Mouse (Mus musculus): ENCODE data around the gene Lrrc4.

Gene Lrrc4

GRCm38 (mm10) chr6:28831011-28831853 is at the start of gene Lrrc4:
Lrrc4 (minus strand) TSS chr6:28831747.
- no peak for DNase-seq

- no peak for DNase-seq
Observed at GRCm38 (mm10) chr6:28880909-28881308, 49.4 kb upstream of the Lrrc4 start.

DNA sequence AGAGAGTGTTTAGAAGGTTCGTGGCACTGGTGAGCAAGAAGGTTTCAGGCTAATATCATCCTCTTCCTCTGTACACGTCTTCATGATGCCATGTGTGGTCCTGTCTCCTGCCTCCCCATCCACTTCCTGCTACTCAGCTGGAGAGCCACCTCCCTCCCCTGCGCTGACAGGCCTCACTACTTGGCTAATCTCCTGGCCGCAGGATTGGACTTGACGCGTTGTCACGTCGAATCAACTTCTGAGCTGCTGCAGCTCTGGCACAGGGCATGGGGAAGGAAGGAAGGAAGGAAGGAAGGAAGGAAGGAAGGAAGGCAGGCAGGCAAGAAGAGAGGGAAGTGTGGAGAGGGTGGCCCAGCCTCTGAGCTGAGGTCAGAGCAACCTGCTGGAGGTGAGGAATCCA is 47.8 kb upstream of the Lrrc4 start:
- DNase-seq = no peak

DNA sequence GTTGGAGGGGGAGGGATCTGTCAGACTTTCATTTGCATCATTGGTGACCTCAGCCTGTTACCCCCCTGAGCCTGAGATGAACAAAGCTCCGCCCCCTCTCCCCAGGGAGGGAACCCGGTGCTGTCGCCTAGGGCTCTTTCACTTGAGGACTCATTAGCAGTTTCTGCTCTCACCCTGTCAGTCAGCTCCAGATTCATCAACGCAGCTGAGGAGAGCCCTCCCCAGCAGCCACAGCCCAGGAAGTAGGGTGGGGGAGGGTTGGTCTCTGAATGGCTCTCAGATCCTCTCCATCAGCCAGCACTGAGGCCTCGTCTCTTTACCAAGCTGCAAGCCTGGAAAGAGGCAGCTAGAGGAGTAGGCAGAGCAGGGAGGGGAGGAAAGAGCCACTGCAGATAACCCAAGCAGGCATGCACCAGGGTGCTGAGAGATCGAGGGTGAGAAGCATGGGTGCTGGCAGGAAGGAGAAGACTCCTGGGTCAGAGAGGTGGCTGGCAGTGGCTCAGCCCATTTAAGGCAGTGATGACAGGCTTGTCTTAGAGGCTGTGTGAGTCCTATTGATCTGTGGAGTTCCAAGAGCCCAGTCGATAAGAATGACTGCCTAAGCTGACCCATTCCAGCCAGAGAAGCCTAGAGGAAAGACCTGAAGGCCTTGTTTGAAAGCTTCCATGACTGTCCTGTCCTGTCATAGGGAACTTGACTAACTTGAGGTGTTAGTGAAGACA is 46.6 kb upstream of the Lrrc4 start:
- DNase-seq = no peak

- DNase-seq = no peak
Observed at GRCm38 (mm10) chr6:28876492-28876891, 44.9 kb upstream of the Lrrc4 start.

GRCm38 (mm10) chr6:28875333-28875732 is 43.8 kb upstream of the Lrrc4 start:
- no peak for DNase-seq

GRCm38 (mm10) chr6:28874759-28875158 is 43.2 kb upstream of the Lrrc4 start:
- no peak for DNase-seq

- DNase-seq = no peak
Observed at GRCm38 (mm10) chr6:28874053-28874452, 42.5 kb upstream of the Lrrc4 start.

- DNase-seq = no peak
Observed at GRCm38 (mm10) chr6:28872421-28872795, 40.9 kb upstream of the Lrrc4 start.

DNA sequence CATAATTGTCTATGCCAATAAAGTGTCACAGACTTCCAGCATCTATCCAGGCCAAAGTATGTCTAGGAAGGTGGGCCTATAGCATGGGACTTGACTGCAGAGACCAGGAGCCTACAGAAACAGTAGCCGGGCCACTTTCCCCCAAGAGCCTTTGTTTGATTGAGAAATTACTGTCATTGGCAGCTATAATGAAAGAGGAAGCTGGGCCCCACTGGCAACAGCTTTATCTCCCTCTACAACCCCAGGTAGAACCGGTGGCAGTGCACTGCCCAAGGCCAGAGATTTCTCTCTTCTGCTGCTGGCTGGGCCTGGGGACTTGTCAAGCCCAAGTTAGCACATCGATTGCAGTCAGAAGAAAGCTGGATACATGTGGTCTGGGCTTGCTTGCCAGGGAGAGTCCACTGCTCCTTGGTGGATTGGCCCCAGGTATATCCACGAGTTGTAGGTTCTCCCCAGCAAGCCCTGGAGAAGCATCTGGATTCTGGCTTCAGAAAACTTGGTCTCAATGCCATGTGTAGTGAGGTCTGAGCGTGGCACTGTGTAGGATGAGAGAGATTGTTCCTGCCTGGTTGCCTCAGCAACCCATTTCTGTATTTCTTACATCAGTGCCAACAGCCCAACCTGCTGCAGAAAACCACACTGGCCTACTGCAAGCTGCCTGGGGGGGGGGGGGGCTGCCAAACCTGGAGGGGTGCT is 40.3 kb upstream of the Lrrc4 start:
- DNase-seq = no peak

DNA sequence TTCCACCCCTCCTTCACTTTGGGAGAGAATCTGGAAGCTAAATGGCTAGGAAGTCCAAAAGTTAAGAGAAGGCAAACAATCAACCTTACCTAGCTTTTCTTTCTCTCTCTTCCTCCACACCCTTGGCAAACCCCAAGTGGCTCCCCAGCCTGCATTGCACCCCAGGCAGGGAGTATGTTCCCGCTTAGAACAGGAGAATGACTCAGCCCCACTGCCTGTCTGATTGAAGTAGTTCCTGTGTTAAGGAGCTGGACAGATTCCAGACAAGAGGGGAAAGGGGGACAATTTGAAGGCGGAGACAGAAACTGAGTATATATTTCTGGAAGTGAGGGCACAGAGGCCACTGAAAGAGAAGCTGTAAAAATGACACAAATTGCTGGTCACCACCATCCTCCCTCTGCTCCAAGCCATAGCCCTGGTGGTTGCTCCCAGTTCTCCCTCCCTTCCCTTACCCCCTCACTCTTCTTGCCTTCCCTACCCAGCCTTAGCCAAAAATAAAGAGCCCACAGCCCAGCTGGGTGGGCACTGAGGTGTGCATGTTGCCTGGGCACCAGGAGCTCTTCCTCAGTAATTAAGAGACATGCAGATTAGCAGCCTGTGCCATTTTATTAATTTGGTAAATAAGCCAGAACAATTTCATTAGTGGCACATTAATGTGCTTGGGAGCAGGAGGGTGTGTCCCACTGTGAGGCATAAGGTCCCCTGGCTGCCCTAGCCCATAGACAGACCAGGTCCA is 36.1 kb upstream of the Lrrc4 start:
- no peak for DNase-seq

DNA sequence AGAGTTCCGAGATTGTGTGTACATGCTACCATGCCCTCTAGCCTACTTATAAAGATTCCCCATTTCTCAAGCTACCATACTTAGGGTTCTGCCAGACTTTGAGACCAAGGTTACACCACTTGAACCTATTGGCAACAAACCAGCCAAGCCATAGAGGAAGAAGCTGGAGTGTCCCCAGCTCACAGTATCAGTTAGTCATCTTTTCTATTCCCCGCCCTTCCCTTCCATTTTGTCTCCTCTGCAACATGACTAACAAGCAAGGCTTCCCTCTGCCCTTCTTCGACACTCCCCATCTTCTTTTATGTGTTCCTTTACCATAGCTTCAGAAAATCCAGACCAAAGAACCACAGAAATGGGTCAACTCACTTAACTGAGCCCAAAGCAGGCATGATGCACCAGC is 34.7 kb upstream of the Lrrc4 start:
- DNase-seq = no peak

GRCm38 (mm10) chr6:28865112-28865511 is 33.6 kb upstream of the Lrrc4 start:
- DNase-seq = no peak

GRCm38 (mm10) chr6:28864684-28865083 is 33.1 kb upstream of the Lrrc4 start:
- DNase-seq = peak; percentile 54

- no peak for DNase-seq
Observed at GRCm38 (mm10) chr6:28862304-28862703, 30.8 kb upstream of the Lrrc4 start.

GRCm38 (mm10) chr6:28860922-28861321 is 29.4 kb upstream of the Lrrc4 start:
- no peak for DNase-seq

DNA sequence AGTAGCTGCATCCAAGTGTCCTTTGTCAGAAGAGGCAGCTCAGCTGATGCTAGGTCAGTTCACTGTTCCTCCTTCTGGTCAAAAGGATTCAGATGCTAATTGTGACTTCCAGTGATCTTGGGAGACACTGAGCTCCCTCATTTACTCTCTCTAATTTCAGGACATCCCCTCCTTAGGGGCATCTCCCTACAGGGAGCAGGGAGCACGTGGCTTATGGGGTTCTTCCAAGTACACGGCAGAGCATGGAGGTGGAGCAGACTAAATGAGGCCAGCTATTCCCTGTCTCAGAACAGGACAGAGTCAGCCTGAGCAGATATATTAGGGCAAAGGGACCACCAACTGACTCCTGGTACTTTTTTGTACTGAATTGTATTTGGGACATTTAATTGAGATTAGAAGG is 28.9 kb upstream of the Lrrc4 start:
- DNase-seq = no peak

GRCm38 (mm10) chr6:28859094-28859493 is 27.5 kb upstream of the Lrrc4 start:
- no peak for DNase-seq

GRCm38 (mm10) chr6:28857198-28858180 is 25.9 kb upstream of the Lrrc4 start:
- DNase-seq = no peak

DNA sequence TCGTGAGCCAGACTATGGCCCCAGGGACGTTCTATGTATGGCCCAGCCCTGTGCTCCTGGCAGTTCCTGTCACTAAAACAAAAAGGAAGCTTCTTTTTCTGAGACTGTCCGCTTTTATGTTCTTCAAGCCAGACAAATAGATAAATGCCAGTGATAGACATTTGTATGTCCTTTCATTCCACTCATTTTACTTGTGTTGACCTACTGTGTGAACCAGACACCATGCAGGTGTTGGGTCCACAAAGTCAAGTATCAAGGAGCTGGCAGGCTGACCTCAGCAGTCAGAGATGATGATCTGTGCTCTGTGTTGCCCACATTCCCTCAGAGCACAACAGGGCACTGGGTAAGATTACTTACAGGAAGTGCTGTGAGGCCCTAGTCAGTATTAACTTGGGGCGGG is 25.2 kb upstream of the Lrrc4 start:
- no peak for DNase-seq

DNA sequence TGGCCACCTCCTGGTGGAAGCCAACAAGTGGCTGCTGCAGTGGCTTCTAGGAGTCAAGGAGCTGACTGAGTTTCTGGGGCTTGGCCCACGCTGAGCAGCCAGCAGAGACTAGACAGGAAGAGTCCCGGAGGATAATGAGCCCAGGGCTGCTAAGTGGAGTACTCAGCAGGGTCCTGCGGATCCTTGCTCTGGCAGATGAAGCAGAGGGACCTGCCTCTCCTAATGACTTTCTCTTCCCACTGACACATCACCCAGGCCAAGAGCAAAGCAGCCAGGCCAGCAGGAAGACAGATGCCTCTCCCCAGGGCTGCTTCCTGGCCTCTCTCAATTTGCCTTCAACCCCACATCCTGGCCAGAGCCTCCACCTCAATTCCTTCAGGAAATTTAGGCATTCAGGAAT is 23.9 kb upstream of the Lrrc4 start:
- DNase-seq = no peak

GRCm38 (mm10) chr6:28854598-28854997 is 23.1 kb upstream of the Lrrc4 start:
- no peak for DNase-seq

Measured in lung, postnatal 10 days (tissue).